Mouse (Mus musculus) heart, postnatal 25 days (tissue): Measurements from ENCODE around the gene Ccdc38. TPM values are rescaled to one million over a fixed set of nuclear protein-coding genes. Genes with fewer than 3 reads are reported as not detected.
A peak's percentile ranks its signal among the peaks of the same experiment; 100 is the strongest.
"Not testable (repeated sequence)": the region's sequence is repeated elsewhere in the genome, so short reads cannot be mapped to it uniquely, and the experiment has no call there.

Experiments
- DNase-seq: peaks from one replicate; pipeline ENCODE4 v3.0.0; 2022; ENCODE audit warnings: low spot score
- intact Hi-C: fragments of 180-260 bp; cut with DNase I; formaldehyde crosslinking; loops from one replicate; pipeline ENCODE4 v1.15.1; 2025
- total RNA-seq, 2 experiments: library from RNA; stranded (reverse); gene quantifications; 2 replicates each; pipeline ENCODE4 v1.2.3; 2021

Ccdc38 gene
- total RNA-seq, 2 experiments from 2014 or later, result not detected

DNA sequence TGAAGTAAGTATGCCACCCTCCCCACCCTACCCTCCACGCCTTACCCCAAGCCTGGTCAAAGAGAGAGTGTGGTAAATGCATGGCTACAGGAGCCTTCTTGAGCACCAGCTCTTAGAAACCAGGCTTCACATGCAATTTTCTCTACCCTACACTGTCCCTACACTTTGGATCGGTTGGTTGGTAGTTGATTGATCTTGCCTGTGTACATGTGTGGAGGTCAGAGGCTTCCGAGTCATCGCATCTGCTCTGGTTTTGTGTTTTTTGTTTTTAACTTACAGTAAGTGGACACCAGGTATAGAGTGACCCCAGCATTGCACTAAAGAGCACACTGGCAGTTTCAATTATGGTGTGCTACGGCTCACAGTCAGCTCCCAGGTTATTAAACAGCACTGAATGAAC lies 3.7 kb downstream of the Ccdc38 start:
- intact Hi-C loops, result loop anchor here (10.0 kb wide), 1 partner anchor 499 kb away; no protein-coding TSS in a partner anchor
- no peak for DNase-seq

DNA sequence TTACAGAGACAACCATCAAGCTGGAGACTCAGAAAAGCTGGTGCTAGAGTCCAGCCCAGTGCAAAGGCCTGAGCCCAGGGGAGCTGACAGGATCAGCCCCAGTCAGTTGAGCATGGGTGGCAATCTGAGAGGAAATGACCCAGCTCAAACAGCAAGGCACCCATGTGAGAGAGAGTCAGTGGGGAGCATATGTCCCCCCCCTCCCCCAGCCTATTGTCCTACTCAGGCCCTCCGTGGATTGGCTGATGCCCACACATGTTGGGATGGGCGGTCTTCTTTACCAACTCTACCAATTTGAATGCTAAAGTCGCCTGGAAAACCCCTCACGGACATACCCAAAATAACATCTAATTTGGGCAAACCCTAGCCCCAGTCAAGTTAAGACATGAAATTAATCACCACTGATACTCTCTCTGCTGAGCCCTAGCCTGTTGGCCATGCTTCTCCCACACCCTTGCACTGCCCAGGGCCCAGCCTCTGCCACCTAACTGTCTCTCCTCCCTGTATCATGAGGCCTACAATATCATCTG lies 7.4 kb downstream of the Ccdc38 start:
- no peak for DNase-seq
- intact Hi-C loops, result loop anchor here (2.0 to 10.0 kb wide), 3 partner anchors 61 to 503 kb away; no protein-coding TSS in a partner anchor

DNA sequence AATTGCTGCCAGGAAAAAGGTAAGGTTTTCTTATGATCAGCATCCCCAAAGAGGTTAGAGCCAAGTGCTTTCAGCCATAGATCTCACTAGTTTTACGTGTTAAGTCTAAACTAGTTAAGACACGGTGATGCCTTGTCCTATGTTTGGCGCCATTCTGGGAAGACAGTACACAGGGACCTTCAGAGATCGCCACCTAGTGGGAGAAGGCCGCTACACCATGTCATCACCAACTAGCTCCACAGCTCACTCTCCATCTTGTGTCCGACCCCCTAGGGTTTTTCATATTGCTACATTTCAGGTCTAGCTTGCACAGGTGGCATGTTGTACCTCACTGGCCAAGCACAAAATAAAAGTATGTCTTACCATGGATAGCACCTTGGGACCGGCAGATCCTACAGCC lies 8.6 kb downstream of the Ccdc38 start:
- DNase-seq, result no peak
- intact Hi-C loops, result loop anchor here (2.0 to 10.0 kb wide), 2 partner anchors 62 to 504 kb away; no protein-coding TSS in a partner anchor

DNA sequence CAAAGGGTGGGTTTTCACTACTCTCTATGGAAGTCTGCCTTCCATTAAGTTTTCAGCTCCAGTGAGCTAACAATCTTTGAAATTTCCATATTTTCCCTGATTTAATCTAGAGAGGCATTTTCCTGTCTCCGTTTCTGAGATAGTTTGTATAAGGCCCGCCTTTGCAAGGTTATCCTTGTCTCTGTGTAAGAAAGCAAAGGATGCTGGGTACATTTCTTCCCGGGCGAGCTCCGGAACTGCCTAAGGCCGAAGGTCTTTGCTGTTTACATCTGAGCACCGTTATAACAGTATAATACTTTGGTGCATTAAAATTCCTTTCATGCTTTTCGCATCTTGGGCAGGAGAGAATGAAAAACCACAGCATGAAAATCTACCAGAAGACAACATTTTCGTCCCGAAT lies 9.4 kb downstream of the Ccdc38 start:
- DNase-seq, result no peak
- intact Hi-C loops, result loop anchor here (2.0 to 10.0 kb wide), 2 partner anchors 63 to 505 kb away; no protein-coding TSS in a partner anchor

DNA sequence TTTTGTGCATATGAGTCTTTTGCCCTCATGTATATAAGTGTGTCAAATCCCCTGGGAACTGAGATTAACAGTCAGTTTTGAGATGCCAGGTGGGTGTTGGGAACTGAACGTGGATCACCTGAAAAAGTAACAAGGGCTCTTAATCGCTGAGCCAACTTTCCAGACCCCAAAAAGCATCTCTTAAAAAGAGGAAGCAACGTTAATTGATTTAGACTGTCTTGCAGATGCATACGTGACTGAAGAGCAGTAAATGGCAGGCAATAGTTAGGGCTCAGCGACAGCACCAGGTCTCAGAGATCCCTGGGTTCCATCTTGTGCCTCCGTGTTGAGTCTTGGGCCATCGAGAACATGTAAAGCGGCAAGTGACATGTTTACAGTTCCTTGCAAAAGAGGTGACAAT lies 12.2 kb downstream of the Ccdc38 start:
- no peak for DNase-seq
- intact Hi-C loops, result no loop called here

- intact Hi-C loops, DNase-seq: not testable (repeated sequence)
Measured at GRCm38 (mm10) chr10:93557971-93558370, 17.5 kb downstream of the Ccdc38 start.

GRCm38 (mm10) chr10:93559786-93560185 lies 19.4 kb downstream of the Ccdc38 start:
- DNase-seq, result no peak
- intact Hi-C loops, result no loop called here

GRCm38 (mm10) chr10:93564518-93565090 lies 24.2 kb downstream of the Ccdc38 start:
- no peak for DNase-seq
- intact Hi-C loops, result no loop called here

- intact Hi-C loops, result no loop called here
- DNase-seq, result no peak
Measured at GRCm38 (mm10) chr10:93567066-93567465, 26.6 kb downstream of the Ccdc38 start.

- intact Hi-C loops, result no loop called here
- no peak for DNase-seq
Measured at GRCm38 (mm10) chr10:93567841-93568566, 27.6 kb downstream of the Ccdc38 start.

- DNase-seq, result no peak
- intact Hi-C loops, result no loop called here
Measured at GRCm38 (mm10) chr10:93568671-93569070, 28.2 kb downstream of the Ccdc38 start.

DNA sequence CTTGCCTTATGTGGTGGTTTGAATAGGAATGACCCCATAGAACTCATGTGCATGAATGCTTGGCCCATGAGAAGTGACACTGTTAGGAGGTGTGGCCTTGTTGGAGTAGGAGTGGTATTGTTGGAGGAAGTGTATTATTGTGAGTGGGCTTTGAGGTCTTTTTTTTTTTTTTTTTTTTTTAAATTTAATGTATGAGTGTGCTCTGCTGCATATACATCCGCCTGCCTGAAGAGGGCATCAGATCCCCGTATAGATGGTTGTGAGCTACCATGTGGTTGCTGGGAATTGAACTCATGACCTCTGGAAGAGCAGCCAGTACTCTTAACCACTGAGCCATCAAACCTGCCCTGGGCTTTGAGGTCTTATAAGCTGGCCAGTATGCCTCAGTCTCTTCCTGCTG lies 31.8 kb downstream of the Ccdc38 start:
- no peak for DNase-seq
- intact Hi-C loops, result loop anchor here (10.0 kb wide), 1 partner anchor 147 kb away; no protein-coding TSS in a partner anchor

DNA sequence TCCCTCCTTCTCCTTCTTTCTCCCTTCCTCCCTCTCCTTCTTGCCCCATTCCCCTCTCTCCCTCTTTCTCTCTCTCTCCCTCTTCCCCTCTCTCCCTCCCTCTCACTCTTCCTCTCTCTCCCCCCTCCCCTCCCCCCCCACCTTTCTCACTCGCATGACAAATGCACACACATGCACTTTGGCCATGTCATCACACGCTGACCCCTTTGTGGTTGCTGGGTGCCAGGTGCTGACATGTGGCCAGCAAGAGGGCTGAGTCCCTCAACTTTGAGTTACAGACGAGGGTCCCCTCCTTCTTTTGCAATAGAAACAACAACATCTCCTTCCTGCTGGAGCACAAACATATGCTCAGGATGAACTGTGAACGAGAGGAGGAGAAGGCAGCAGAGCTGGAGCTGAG lies 34.5 kb downstream of the Ccdc38 start:
- intact Hi-C loops, result loop anchor here (5.0 to 10.0 kb wide), 2 partner anchors 88 to 150 kb away; partner anchors contain the start of gene Hal
- DNase-seq, result no peak

DNA sequence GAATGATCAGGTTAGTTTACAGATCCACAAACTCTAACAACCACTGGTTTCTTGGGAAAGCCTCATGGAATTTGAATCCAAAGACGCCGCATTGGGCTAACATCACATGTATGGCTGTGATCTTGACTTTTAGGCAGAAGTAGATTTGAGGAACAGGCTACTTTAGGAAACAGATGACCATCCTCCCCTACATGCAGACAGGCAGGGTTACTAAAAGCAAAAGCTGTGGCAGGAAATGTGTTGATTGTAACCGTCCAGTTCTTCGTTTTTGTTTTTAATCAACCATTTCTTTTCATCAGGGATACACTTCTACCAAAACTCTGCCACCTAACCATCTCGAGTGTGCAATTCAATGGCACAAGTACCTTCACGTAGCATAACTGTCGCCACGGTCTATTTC lies 35.5 kb downstream of the Ccdc38 start:
- intact Hi-C loops, result loop anchor here (5.0 to 10.0 kb wide), 2 partner anchors 89 to 151 kb away; partner anchors contain the start of gene Hal
- DNase-seq, result no peak

DNA sequence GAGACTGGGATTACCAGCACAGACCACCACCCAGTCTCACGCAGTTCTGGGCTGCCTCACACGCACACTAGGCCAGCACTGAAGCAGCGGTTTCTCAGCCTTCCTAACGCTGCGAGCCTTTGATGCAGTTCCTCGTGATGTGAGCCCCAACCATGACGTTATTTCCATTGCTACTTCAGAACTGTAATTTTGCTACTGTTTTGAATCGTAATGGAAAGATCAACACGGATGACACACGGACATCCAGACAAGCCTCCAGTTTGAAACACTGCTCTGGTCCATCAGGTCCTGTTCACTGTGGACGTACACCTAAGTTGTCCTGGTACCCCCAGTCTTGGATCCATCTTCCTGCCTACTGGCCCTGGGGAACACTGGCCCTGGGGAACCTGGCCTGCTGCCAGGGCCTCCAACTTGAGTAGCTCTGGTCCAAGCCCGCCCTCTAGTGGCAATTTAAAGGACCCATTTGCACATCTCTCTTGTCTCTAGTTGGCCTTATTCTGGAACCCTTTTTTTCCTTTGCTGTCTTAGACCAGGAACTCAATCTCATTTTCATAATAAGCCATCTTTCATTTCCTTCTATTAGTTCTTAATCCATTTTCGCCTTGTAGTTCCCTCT lies 36.9 kb downstream of the Ccdc38 start:
- intact Hi-C loops, result loop anchor here (5.0 to 10.0 kb wide), 2 partner anchors 90 to 153 kb away; partner anchors contain the start of gene Hal
- no peak for DNase-seq

- intact Hi-C loops, result no loop called here
- DNase-seq, result no peak
Measured at GRCm38 (mm10) chr10:93588796-93589195, 48.4 kb downstream of the Ccdc38 start.

DNA sequence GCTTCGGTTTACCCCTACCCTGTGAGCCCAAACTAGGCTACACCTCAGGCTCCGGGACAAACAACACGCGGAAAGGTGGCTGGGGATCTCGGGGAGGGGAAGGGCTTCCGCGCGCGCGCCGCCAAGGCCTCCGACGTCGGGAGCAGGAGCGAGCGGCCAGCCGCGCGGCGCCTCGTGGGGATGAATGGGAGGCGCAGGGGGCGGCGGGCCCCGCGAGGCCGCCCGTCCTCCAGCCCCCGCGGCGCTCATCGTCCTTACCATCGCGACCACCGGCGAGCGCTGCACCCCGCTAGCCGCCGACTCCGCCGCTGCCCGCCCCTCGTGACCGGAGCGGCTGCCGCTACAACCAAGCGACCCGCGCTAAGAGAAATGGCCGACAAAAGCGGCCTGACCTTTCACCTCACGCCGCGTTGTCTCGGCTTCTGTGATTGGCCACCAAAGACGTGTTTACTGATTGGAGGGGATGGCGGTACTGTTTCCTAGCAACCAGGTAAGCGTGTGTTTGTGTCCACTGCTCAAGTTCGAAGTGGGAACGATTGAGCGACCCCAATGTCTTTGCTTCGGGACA lies 48.9 kb downstream of the Ccdc38 start, which contains the start of gene Snrpf:
Snrpf (minus strand) TSS at position 426 of the 568 bp plus-strand sequence.
- DNase-seq, result peak; percentile 84
- intact Hi-C loops, result no loop called here

DNA sequence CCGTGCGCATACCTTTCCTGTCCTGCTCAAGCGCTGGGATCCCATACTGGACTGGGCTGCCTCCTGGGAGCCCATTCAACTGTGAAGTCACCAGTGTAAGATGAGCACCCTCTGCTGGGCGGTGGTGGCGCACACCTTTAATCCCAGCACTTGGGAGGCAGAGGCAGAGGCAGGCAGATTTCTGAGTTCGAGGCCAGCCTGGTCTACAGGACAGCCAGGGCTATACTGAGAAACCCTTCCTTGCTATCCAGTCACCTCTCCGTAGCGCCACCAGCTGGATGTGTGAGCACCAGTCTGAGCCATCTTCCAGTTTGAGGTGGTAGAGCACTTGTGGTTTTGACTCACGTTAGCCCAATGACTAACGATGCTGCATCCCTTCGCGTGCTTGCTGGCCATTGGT lies 52.0 kb downstream of the Ccdc38 start:
- intact Hi-C loops, result loop anchor here (5.0 kb wide), 1 partner anchor 185 kb away; no protein-coding TSS in a partner anchor
- no peak for DNase-seq

DNA sequence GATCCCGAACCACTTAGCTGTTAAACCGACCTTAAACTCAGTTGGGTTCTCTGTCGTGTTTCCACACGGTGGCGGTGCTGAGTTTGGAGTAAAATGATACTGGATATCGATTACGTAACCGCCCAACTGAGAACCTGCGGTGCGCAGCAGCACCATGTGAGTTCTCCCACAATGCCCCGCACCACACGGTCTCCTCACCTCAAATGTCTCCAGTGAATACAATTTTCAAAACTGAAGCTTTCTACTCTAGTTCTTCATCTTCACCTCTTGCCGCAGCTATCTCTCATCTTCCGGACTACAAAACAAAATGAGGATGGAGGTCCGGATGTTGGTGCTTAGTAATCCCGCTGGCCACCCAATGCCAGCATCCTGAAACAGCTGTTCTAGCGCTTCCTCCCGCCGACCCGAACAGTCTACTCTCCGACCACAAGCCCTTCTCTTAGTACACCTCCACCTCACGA lies 53.6 kb downstream of the Ccdc38 start:
- peak; percentile 57 for DNase-seq
- intact Hi-C loops, result loop anchor here (1.0 to 5.0 kb wide), 2 partner anchors 183 to 219 kb away; no protein-coding TSS in a partner anchor

DNA sequence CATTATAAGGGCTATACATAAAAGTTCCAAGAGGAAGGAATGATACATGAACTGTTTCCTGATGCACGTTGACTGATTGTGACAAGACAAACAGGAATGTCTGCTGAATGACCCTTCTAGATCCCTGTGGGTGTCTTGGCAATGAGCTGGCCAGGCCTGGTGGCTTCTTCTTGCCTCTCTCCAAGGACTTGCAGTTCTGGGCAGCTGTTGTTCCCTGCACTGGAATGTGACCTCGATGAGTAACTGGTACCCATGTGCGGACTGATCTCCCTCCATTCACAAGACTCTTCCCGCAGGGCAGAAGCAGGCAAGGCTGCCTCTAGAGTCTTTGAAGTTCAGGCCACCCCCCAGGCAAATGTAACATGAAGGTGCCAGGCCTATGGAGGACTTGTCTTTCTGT lies 55.4 kb downstream of the Ccdc38 start:
- intact Hi-C loops, result no loop called here
- DNase-seq, result no peak
